Mouse (Mus musculus) neutrophil, adult 5-6 weeks (primary cell): ENCODE data around the gene Adipor2. TPM values are rescaled to one million over a fixed set of nuclear protein-coding genes. Genes with fewer than 3 reads are reported as not detected.
"Not testable (repeated sequence)": the region's sequence is repeated elsewhere in the genome, so short reads cannot be mapped to it uniquely, and the experiment has no call there.

ENCODE experiments used
- ATAC-seq: fragments of 151-379, 151-347 bp; 2 replicates; pipeline ENCODE4 v1.8.0; 2017; ENCODE audit warnings: mild to moderate bottlenecking, moderate TSS enrichment; ENCODE audit not compliant: insufficient number of reproducible peaks, poor library complexity, low FRiP score, severe bottlenecking; ENCODE audit errors: extremely low read depth
- total RNA-seq: library from RNA; stranded (forward); fragments of 200-1000 nt; gene quantifications from 2 replicates; pipeline ENCODE4 v1.2.3, GENCODE M21; 2017

Gene Adipor2
- total RNA-seq, 1 experiment from 2014 or later = 117 TPM

DNA sequence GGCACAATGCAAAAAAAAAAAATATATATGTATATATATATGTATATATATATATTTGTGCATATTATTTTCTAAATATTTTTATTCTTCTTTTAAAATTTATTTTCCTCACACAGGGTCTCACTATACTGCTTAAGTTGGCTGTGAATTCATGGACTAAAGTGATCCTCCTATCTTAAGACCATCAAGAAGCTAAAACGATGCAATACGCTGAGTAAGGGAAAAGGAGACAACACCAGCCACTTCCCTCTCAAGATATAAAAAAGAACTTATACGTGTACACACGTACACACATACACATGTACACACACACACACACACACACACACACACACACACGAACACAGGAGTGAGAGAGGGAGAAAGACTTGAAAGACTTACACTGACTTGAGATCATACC, 53.9 kb downstream of the Adipor2 start:
- no peak for ATAC-seq

DNA sequence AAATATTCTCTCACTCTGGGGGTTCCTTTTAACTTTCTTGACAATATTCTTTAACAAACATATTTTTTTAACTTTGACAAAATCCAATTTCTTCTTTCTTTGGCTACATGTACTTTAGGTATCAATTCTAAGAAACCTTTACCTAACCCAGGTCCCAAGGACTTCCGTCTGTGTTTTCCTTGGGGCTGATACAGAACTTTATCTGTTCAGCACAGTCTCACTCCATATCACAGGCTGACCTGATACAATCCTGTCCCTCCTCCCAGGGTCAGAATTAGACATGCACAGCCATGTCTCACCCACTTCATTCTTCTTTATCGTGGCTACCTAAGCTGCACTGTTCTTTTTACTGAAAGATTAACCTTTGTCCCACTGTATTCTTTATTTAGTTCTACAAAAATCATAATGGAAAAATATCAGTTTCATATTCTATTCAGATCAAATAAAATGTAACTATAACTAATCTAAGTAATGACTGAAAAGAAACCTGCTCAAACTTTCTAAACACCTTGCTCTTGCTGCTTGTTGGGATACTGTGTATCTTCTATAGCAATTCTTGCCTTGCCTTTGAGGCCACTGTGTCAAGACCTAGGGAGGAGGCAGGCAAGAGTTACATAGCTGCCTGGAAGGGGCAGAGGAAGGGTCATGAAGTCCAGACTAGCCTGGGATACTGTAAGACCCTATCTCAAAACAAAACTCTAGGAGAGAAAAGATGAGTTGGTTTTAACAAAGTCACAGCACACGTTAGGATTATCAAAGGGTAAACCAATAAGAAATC, 56.4 kb downstream of the Adipor2 start:
- no peak for ATAC-seq

DNA sequence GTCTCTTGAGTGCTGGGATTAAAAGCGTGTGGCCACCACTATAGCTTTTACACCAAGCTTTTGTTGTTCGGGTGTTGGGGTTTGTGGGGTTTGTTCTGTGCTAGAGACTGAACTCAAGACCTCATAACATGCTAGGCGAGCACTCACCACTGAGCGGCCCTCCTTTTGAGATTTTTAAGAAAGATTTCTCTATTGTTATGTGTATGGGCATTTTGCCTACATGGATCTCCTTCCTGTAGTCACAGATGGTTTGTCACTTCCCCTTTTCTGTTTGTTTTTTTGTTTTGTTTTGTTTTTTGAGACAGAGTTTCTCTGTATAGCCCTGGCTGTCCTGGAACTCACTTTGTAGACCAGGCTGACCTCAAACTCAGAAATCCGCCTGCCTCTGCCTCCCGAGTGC, 57.3 kb downstream of the Adipor2 start:
- not testable (repeated sequence) for ATAC-seq

DNA sequence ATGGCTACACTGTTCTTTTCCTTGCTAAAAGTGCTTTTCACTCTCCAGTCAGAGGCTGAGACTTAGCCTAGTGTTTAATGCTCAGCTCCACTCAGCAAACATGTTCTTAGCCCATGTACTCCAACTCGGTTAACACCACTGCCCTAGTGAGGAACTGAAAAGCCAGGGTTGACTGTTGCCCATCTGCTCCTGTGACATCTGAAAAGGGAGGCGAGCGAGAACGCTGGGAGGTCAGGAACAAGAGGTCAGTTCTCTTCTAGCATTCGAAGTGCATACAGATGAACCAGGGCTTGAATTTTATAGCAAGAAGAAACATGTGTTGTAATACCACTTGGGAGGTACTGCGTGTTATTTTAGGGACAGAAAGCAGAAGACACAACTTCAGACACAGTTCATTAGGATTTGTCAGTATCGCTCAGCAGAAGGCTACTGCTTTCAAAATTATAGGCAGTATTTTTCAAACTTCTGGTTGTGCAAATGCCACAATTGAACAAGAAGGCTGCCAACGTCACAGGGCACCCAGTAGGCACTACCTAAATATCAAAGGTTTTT, 59.4 kb downstream of the Adipor2 start:
- ATAC-seq = no peak

DNA sequence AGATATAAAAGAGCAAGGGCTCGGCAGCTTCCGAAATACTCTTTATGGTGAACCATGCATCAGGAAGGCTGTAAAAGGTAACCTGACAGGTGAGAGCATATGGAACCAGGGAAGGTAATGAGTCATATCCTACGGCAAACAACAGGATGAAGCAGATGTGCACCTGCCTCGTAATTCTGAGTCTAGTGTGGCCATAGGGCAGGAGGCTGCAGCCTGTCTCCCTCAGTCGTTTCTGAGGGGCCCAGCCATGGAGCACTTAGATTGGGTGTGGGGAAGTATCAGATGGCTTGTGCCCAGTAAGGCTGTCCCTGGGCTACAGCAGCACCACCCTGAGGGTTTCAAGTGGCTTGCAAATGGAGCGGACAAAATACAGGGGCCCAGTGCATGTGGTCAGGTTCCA, 65.0 kb downstream of the Adipor2 start:
- no peak for ATAC-seq

DNA sequence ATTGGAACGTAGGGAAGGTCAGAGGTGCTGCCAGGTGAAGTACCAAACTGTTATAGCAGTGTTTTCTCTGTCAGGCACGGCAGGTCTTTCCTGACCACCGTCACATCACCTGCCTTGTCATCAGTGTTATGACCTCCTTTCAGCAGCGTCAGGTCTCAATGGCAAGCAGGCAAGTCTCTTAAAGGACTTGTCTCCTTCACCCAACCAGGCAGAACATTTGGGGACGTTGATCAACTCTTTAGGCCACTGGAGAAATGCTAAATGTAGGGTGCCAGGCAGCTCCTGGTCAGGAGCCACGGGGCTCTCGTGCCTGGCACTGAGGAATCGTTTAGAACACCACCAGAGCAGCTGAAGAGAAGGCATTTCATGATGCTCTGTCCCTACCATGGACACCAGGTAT, 65.8 kb downstream of the Adipor2 start:
- no peak for ATAC-seq

DNA sequence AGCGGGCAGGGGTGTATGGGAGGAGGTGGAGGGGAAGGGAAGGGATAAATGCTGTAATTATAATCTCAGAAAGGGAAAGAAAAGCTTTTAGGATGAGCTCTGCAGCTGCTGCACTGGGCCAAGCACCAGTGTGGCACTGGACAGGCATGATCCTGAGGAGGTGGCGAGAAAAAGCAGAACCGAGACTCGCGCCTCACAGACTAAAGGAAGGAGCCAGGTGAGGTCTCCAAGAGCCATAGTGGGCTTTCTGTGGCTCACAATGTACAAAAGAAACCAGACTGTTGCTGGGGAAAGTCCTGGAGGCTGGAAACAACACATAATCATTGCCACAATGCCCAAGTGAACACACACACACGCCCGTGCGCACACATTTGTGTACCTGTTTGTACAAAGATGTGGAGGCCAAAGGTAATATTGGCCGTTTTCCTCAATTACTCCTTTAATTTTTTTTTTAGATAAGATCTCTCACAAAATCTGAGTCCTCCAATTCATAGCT, 66.8 kb downstream of the Adipor2 start:
- ATAC-seq = no peak

DNA sequence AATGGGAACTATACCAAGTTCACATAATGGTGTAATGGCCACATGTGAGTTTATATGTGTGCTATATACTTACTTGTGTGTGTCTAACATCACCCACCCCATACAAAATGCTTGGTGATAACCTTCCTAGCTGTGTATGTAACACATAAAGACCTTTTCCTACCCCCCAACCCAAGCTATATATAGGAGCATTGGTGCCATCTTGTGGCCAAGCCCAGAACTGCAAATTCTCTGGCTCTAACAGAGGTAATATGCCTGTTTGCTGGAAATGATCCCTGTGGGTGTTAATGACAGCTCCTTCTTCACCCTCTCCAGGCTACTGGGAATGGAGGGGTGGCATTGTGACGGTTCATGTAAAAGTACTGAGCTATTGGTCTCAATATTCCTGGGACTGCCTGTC, 69.3 kb downstream of the Adipor2 start:
- no peak for ATAC-seq

DNA sequence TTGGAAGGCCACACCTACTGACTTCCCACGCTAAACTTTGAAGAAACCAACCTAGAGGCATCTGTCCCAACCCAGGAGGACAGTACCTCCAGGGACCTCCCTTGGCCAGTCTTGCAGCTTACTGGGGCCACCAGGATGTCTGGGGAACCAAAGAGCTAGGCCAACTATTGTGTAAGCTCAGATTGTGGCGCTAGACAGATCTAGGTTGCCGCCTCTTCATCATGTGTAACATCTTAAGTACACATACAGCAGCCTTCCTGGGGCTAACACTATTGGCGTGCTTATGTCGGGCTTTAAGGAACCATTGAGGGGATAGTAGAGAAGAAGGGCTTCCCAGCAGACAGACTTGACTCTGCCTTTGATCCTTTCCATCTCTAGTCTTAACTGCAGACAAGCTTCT, 69.7 kb downstream of the Adipor2 start:
- ATAC-seq = no peak

DNA sequence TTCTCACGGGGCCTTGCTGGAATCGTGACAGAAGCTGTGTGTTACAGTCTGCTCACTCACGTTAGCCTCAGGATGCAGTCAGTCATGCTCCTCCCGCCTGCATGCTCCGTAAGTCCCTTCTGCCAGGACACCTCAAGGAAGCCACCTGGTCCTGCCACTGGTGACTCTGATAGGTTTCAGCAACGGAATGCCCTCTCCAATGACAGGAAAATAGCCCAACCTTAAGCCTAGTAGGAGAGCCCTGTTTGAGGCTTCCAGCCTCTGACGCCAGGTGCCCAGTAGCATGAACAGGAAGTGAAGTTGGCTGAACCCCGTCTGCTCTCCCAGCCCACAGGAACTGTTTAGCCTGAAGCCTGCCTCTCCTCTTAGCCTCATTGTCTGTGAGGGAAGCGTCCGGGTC, 71.2 kb downstream of the Adipor2 start:
- peak; percentile 10; the same call in 1 of the 2 replicates for ATAC-seq

DNA sequence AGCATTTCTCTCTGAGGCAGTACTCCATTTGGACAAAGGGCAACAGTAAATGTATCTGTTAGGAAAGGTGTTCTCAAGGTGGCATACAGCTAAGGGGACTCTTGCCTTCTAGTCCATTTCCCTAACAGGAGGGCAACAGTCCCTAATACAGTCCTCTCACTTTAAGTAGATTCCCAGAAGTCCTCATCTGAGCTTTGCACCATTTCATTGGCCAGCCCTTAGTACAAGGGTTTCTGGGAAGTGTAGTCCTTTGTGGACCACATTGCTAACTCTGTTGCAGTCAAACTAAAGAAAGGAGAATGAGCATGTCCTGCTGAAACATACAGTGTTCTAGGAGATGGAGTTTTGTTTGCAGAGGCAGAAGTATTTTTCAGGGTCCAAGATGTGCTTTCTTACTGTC, 76.1 kb downstream of the Adipor2 start:
- ATAC-seq = no peak

DNA sequence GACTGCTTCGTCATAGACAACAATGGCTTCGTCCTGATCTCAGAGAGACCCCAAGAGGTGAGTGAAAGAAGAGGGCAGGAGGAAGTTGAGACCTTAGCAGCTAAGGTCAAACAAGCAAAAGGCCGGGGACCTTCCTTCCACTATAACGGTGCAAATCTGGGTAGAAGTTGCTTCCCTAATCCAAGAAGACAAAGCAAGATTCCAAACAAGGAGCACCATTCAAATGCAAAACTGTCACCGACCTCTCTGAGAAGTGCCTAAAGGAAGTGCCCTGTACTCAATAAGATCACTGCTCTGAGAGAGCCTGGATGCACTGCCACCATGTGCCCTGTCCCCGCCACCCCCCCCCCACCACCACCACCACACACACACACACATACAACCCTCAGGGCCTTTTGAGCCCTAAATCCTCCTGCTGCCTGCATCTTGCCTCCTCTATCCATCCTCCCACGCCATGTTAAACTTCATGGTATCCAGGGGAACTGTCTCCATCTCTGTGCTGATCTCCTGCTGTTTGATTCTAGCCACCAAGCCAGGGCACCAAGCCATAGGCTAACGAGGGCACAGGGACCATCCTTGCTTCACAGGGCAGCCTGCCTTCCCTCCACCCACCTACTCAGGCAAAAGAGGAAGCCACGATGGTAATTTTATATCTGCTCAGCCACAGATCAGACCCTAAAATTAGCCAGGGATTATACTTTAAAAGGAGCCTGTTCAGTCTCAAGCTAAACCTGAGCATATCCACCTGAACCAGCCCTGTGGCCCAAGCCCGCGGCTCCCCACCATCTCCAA, 79.2 kb downstream of the Adipor2 start:
- ATAC-seq = no peak

DNA sequence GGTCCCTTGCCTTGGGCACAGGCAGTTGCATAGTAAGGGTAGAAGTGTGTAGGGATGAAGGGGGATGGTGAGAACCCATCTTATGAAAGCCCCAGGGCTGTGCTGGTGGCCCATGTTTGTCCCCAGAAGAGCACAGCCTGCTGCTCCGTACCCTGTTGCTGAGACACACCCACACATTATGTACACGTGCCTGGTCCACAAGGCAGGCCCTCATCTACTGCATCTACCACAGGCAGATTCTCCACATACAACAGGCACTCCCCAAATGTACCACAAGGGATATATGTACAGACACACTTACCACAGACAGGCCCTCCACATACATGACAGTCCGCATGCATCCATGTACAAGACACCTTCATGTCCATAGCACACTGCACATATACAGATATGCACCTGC, 80.2 kb downstream of the Adipor2 start:
- no peak for ATAC-seq

DNA sequence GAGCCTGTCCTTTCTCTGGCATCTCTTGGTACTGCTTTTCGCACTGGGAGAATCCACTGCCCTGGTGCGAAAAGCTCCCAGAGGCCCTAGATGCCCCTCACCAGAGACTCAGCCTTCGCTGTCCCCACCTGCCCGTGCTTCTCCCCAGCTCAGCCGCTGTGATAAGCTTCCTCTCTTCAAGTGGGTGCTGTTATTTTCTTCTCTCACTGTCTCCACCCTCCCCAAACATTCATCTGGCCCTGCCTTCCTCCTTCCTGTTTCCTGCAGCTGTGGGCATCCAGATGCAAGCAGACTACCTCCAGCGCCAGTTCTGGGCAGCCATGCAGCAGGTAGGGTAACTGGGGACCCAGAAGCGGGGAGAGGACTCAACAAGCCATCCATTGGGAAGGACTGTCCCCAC, 81.4 kb downstream of the Adipor2 start:
- ATAC-seq = peak; percentile 22

DNA sequence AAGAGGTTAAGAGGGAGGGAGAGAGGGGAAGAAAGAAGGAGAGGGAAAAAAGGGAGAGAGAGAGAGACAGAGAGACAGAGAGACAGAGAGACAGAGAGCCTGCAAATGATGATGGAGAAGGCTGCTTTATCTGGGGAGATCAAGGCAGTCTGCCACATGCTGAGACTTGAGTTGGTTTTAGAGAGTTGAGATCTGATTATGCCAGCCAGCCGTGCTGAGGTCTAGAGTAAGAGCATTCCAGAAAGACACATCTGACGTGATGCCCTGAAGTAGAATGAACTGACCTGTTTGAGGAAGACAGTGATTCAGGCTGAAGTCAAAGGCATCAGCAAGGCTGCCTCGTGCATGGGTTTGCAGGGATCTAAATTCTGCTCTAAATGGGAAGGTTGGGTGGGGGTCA, 83.7 kb downstream of the Adipor2 start:
- no peak for ATAC-seq

DNA sequence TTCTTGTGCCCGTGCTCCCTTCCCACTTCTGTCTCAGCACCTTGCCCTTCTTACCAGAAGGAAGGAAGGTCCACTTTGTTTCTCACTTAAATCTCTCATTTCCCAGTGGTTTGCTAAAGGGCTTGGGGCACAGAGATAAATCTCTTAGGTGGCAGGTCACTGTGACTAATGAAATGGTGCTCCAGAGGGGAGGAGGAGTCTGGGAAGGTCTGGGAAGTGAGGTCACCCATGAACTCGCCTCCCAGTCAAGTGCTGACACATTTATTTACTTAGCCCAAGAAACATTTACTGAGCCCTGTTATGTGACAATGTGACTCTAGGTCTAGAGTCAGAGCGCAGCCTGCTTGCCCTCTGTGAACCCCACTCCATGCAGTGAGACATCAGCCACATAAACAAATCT, 84.3 kb downstream of the Adipor2 start:
- no peak for ATAC-seq

DNA sequence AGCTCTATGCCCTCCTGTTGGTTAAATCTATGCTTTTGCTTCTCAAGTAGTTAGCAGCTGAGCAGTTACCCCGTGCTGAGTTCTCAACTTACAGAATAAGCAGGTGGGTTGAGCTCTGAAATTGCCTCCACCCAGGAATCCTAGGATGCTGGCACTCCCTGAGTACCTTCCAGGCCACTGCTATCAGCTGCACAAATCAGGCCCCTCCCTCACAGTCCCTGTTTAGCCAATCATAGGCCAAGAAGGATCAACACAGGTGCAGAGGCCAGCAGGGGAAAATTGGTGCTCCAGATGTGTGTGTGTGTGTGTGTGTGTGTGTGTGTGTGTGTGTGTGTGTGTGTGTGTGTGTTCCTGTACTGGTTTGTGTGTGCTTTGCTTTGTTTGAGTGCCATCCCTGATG, 85.4 kb downstream of the Adipor2 start:
- no peak for ATAC-seq

DNA sequence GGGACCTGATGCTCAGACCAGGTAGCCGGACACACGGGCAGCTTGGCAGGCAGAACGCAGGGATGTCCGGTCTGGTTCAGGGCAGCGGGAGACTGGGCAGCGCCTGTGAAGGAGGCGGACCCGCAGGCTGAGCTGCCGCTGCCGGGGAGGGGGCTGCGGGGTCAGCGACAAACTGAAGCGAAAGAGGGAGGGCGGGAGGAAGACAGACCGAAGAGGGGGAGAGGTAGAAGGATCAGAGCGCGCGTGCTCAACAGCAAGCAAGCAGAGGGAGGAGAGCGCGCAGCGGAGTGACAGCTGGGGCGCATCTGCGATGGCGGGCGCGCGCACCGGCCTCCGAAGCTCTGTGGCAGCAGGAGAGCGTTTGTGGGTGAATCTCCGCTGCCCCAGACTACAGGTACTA, 87.0 kb downstream of the Adipor2 start, which contains the start of gene Lrtm2:
TSS of gene Lrtm2 (minus strand) at position 261 of the 400 bp plus-strand sequence.
- ATAC-seq = no peak

DNA sequence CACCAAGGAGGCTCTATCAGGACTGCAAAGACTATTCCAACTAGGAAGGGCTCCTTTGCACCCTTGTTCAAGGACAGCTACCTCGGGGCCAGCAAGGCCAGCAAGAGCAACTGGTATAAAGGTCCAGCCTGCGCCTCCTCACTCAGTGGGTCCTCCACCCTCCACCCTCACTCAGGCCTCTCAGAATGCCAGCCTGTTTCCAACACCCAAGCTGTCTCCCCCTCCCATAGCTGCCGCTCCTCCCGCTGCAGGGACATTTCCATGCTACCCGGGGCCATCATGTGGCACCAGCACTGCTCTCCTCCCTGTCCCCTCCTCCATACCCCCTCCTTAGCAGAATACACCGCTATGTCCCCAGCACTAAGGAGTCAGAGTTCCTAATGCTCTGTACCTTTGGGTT, 87.6 kb downstream of the Adipor2 start:
- no peak for ATAC-seq

DNA sequence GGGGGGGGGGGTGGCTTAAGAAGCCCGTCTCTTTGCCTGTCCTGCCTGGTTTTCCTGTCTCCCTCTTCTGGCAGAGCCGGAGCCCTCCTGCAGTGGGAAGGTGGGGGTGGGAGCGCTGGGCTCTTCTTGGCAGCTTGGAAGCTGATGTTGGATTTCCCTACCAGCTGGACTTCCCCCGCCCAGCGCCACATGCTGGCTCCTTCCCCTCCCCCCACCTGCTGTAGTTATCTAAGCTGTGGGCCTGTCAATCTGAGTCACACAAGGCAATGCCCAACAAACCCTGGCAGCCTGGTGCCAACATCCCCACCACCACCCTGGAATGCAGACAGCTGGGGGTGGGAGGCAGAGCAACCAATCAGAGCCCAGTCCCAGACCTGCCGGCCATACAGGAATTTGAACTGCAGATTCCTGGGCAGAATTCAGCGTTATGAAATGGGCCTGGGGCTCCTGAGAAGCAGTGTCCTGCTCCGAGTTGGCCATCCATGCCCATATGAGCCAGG, 88.2 kb downstream of the Adipor2 start:
- no peak for ATAC-seq
